Mouse (Mus musculus) urinary bladder, postnatal 25 days (tissue): ENCODE measurements around the gene Hyal5.

Experiments
- DNase-seq: peaks from one replicate; pipeline ENCODE4 v3.0.0; 2022; ENCODE audit warnings: low spot score

Gene Hyal5

DNA sequence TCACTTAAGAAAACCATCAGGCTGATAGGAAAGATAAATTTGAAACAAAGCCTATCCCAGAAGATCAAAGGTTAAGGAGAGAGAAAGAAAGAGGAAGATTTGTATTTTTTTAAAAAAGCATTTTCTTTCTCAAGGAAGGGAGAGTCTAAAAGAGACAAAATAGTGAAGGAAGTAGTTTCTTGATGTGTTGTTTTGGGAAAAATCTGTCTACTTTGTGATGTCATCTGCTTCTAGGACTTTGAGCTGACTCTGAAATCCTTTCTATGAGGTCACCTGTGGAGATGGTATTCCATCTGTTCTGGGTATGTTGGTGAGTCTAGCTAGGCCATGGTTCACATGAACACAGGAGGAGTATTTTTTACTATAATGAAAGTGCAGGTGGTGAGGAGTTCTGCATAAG, at the start of gene Hyal5:
Hyal5 (plus strand) TSS at position 301 of the 400 bp plus-strand sequence.
- DNase-seq: no peak

DNA sequence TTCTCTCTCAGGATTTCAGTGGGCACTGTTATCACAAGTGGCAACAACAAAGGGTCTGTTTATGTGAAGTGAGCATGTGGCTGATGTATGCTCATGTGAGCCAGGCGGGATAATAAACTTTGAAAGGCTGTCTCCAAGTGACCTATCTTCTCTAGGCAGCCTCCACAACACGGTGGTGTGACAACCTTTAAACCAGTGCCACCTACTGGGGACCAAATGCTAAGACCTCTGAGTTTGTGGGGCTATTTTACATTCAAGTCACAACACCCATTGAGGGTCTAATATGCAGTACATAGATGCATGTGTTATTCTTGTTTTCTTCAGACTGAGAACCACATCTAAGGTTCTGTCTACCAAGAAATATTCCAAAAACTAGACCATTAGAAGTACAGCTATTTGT, 35.7 kb upstream of the Hyal5 start:
- no peak for DNase-seq

DNA sequence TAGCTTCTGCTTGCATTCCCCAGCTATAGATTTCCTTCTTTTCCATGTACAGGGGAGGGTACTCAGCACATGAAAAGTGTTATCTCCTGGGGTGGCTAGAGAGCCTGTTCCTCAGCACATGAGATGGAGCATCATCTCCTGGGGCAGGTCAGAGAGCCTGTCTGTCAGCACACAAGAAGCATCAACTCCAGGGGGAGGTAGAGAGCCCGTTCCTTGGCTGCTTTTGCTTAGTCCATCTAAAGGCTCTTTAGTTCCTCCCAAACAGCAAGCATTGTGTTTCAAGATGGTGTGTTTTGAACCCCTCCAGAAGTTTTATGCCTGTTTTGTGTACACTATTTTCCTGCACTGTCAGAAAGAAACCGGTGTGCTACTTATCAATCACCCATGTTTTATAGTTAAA, 2.5 kb downstream of the Hyal5 start:
- DNase-seq: no peak

DNA sequence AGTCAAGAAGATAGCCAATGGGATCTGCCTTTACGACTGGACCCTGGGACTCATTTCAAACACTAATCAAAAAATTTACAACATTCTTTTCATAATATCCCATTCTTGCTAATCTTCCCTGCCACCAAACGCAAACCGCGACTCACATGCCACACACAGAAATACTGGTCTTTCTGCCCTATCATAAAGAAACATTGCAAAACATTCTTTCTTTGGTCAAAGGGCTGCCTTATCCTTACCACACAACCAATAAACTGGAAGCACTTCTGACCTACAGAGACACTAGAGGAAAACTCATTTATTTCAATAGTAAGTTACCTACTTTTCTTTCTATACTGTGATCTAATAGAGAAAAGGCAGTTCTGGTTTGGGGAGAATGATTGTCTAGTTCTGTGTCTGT, 5.9 kb downstream of the Hyal5 start:
- no peak for DNase-seq

DNA sequence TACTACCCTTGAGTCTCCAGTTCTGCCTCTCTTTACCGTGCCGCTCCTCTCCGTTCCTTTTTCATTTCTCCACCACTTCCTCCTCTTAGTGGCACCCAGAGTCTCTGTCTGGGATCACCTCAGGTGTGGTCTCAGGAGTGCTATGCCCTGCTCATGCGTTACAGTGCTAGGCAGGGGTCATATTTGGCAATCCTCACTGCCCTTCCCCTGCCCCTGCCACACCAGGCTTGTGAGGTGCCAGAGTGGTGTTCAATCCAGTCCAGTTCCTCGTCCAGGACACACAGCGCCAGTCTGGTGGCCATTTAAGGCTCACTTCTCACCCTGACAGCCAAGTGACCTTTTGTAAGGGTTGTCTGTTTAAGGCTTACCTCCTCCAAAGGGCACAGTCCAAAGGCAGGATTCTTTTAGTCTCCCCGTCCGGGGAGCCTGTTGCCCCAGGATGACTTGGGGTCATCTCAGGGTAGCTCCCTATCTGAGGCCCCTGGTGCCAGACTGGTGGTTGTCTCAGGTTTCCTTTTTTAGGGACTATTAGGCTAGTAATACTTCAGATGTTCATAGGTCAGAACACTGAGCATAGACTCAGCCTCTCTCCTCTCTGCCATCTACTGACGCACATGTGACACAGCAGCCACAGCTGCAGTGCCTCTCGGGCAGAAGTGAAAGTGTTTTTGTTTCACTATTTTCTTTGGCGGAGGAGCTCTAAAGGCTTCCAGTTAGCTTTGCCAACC, 36.5 kb downstream of the Hyal5 start:
- no peak for DNase-seq

DNA sequence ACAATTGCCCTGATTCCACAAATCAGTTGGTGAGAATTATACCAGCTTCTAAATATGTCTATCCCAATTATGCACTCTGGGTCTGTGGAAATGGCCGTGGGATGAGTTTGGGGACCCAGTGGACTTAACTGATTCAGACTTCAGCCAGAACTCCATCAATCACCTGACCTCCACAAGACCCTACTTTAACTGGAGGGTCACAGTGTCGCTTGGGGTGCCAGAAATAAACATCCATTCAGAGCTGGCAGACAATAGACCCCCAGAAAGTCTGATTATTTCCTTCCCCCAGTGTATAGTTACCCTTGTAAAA, 37.0 kb downstream of the Hyal5 start:
- DNase-seq: no peak

DNA sequence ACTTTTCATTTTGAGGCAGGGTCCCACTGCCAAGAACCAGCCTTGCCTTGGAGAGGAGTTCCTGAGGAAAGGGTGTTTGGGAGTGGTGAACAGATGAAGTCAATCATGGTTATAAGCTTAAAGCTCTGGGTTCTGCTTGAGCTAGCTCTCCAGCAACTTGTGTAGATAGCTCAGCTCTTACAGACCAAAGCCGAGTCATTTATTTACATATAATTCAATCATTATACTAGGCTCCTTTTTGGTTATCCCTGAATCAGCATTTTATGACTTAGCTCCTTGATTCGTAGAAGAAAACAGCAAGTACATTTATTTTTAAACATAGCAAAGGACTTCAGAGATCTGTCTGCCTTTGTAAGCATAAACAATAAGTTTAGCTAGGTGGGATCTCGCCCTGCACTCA, 47.3 kb downstream of the Hyal5 start:
- no peak for DNase-seq

DNA sequence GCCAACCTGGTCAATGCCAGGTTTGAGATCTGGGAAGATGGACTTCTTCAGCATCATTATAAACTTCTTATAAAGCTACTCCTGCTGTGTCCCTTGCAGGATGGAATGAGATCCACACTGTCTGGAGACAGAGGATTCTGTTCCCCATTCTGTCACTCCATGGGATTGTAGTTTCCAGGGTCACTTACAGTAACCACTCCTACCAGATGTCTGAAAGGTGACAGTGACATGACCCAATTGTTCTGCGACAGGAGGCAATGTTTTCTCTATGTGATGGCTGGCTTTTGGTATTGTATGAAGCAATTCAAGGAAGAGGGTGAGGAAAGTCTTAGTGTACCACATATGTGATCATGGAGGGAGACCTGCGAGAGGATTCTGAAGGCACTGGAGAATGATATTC, 50.0 kb downstream of the Hyal5 start:
- no peak for DNase-seq

DNA sequence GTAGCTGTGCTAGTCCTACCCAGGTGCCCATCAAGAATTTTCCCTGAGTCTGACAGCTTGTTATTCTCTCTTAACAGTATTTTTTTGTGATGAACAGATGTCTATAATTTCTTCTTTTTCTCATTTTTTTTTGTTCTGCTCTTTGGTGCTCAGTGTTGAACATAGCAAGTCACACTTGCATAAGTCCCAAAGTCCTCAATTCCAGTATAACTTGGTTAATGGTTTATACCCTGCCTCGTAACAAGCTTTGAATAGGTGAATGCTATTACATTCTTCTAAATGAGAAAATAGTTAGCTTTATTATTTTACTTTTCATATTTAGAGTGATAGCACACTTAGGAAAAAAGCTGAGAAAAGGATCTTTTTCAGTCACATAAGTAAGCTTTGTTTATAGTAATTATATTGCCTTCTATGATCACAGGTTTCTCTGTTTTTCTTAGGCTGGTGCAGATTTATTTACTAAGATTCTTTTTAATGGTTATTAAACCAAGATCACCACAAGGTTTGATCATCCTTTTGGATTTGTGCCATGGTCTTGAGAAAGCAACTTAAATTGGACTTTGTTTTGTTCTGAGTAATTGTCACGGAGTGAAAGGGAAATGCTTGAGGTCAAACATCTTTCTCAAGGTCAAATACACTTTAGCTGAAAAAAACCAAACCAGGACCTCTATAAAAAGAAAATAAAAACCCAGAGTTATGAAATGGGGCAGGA, 52.4 kb downstream of the Hyal5 start:
- DNase-seq: no peak

DNA sequence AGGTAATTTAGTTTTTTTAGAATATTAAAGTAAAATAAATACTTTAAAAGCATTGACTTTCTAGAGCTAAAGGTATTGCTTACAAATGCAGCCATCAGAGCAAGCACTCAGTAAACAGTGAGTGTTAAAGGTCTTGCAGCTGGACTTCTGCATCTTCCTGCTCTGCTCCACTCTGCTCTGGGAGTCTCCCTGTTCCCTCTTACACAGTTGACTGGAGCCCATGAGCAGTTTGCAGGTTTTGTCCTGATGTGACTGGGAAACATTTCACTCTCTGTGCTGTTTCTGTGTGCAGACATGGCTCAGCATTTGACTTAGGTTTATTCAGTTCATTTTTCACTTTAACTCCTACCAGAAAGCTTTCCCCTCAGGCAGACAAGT, 52.9 kb downstream of the Hyal5 start:
- no peak for DNase-seq

DNA sequence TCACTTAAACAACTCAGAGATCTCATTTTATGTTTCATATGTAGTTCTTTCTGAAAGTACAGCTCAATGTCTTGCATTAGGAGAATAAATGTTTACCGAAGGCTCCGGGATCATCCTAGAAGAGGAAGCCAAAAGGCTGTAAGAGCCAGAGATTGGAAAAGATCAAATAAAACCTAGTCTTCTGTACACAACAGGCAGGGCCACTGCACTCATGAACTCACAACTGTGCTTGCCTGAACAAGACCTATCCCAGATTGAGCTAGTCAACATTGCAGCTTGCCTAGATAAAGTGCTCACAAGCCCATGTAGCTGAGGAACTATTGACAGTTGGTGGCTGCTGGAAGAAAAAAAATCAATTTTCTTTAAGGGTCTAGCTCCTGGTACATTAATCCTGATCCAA, 55.8 kb downstream of the Hyal5 start:
- DNase-seq: no peak

DNA sequence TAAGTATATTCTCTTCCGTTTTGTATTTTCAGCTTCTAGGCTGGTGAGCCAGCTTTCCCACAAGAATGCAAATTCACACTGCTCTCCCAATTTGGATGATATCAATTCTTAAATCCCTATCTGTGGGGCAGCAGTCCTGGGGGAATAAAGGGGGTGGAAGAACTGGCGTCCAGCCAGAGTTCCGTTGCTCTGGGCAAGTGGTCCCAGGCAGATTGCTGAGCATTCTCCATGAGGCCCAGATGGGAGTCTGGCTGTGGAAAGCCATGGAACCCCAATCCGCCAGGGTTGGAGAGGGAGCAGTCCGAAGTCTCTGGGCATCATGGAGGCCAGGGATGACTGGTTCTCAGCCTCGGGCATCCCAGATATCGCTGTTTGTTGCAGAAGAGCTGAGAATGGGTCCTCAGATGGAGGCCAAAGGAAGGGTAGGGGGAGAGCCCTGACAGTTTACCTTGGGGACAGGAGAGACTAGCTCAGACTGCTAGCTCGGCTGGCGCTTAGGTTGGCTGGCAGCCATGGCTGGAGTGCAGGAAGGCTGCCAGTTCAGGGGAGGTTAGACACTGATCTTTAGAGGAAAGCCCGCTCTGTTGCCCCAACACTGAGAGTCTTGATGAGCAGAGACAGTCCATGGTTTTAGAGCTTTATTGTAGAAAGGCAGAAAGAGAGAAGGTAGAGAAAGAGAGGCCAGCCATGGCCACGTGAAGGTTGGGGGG, 67.4 kb downstream of the Hyal5 start:
- no peak for DNase-seq
